Mouse (Mus musculus) gonadal fat pad, adult 2 months (tissue): Measurements from ENCODE around the gene Sval3. TPM values are rescaled to one million over a fixed set of nuclear protein-coding genes. Genes with fewer than 3 reads are reported as not detected.

Source experiments
- DNase-seq: peaks from one replicate; pipeline ENCODE4 v3.0.0-alpha.2; 2012; ENCODE audit warnings: low read depth
- polyA plus RNA-seq: library from polyadenylated mRNA; depleted of rRNA; stranded (reverse); fragments of >200 nt; gene quantifications from 2 replicates; pipeline ENCODE4 v1.2.3, GENCODE M21; 2012; rRNA removed

Sval3 gene
- not detected in 2 replicates for polyA plus RNA-seq

DNA sequence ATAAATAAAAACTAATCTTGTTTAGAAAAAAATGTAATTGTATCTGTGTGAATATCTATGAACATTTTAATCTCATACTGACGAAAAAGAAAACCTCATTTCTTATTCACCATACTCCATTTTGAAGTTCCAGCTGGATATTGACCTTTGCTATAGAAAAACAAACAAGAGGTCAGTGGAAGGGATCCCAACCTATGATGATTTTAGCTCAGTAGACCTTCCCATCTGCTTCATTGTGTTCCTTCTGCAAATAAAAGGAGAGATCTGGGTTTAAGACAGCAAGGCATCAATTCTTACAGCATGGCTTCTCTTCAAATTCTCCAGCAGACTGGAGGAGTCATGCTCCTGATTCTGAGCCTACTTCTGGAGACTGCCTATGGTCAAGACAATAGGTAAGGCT, at the start of gene Sval3:
Gene Sval3, plus strand, starts transcription at position 301 of the 400 bp plus-strand sequence.
- DNase-seq: no peak

DNA sequence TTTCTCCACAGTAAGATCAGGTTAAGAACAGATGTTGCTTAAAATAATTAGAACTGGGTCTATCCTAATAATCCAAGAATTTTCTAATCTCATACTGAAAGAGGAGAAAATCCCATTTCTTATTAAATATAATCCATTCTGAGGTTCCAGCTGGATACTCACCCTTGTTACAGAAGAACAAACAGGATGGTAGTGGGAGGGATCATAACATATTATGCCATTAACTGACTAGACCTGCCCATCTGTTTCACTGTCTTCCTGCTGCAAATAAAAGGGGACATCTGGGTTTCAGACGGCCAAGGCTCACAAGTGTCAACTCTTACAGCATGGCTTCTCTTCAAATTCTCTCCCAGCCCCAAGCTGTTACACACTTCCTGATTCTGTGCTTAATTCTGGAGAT, 16.6 kb upstream of the Sval3 start, which contains the start of gene Sval1:
Gene Sval1, plus strand, starts transcription at position 301 of the 400 bp plus-strand sequence.
- DNase-seq: no peak

Other genes with a start within 250 kb of the Sval3 start
- gene Olfr459, start 193.0 kb upstream of the Sval3 start, polyA plus RNA-seq: 0.12 TPM in 1 of 2 replicates, not detected in the other
- gene Pip, start 120.6 kb upstream of the Sval3 start, polyA plus RNA-seq: not detected in 2 replicates
- gene Sval2, start 115.2 kb upstream of the Sval3 start, polyA plus RNA-seq: not detected in 2 replicates
- gene Sval1, start 16.5 kb upstream of the Sval3 start, polyA plus RNA-seq: not detected in 2 replicates
- gene Sva, start 70.3 kb downstream of the Sval3 start, polyA plus RNA-seq: 1.9 TPM in 1 of 2 replicates, not detected in the other
- 0.11 TPM in 1 of 2 replicates, not detected in the other for gene Tas2r139, start 172.8 kb downstream of the Sval3 start, polyA plus RNA-seq
- gene Tas2r144, start 247.2 kb downstream of the Sval3 start, polyA plus RNA-seq: not detected in 2 replicates